Mouse (Mus musculus) MEL (cell line): ENCODE results near the gene Nanos3. TPM values are rescaled to one million over a fixed set of nuclear protein-coding genes. Genes with fewer than 3 reads are reported as not detected.

ENCODE experiments used
- DNase-seq: peaks from one replicate; pipeline ENCODE4 v3.0.0; 2011; ENCODE audit warnings: low read depth, low spot score
- H3K27ac ChIP-seq: 2 replicates; pipeline ENCODE4 v1.5.1; 2012; ENCODE audit warnings: low read depth, mild to moderate bottlenecking, control low read depth, low read length, moderate library complexity; ENCODE audit not compliant: control insufficient read depth
- H3K27me3 ChIP-seq, 2 experiments: fragments of 150-350 bp in 1 of 2; sonication (generic) in 1 of 2; 2 replicates each; pipeline ENCODE4 v1.6.1; 2012; ENCODE audit warnings: low read length in 2 of 2, mild to moderate bottlenecking in 2 of 2, improper control_type of control experiment in 1 of 2, moderate library complexity in 1 of 2; ENCODE audit not compliant: insufficient read depth in 2 of 2, control insufficient read depth in 1 of 2
- H3K36me3 ChIP-seq, 2 experiments: 2 replicates each; pipeline ENCODE4 v1.6.1; 2012 to 2014; ENCODE audit warnings: low read length in 2 of 2, improper control_type of control experiment in 1 of 2, inconsistent platforms in 1 of 2, mild to moderate bottlenecking in 1 of 2; ENCODE audit not compliant: insufficient read depth in 2 of 2, control insufficient read depth in 1 of 2
- H3K4me1 ChIP-seq, 2 experiments: fragments of 150-350 bp in 1 of 2; sonication (generic) in 1 of 2; 2 replicates each; pipeline ENCODE4 v1.6.1; 2012; ENCODE audit warnings: low read length in 2 of 2, improper control_type of control experiment in 1 of 2, mild to moderate bottlenecking in 1 of 2; ENCODE audit not compliant: insufficient read depth in 2 of 2, control insufficient read depth in 1 of 2
- H3K4me3 ChIP-seq, 2 experiments: fragments of 150-350 bp in 1 of 2; sonication (generic) in 1 of 2; 2 replicates each; pipeline ENCODE4 v1.5.1; 2012; ENCODE audit warnings: low read depth in 2 of 2, low read length in 2 of 2, mild to moderate bottlenecking in 2 of 2, moderate library complexity in 2 of 2, control low read depth in 1 of 2, improper control_type of control experiment in 1 of 2; ENCODE audit not compliant: control insufficient read depth in 1 of 2, insufficient read depth in 1 of 2
- H3K79me2 ChIP-seq: 2 replicates; pipeline ENCODE4 v1.6.1; 2012; ENCODE audit warnings: mild to moderate bottlenecking, low read length, moderate library complexity; ENCODE audit not compliant: control insufficient read depth, poor library complexity, insufficient read depth
- H3K9ac ChIP-seq: 2 replicates; pipeline ENCODE4 v1.6.1; 2012; ENCODE audit warnings: low read depth, mild to moderate bottlenecking, control low read depth, low read length, moderate library complexity; ENCODE audit not compliant: control insufficient read depth, poor library complexity, severe bottlenecking
- H3K9me3 ChIP-seq: fragments of 150-350 bp; sonication (generic); replicated peaks from 2 replicates; pipeline ENCODE4 v1.6.1; 2012; ENCODE audit warnings: mild to moderate bottlenecking, low read length, improper control_type of control experiment, moderate library complexity; ENCODE audit not compliant: insufficient read depth
- BHLHE40 ChIP-seq: IDR thresholded peaks from 2 replicates; pipeline ENCODE4 v1.6.1; 2012; ENCODE audit warnings: low read depth, mild to moderate bottlenecking, inconsistent platforms, low read length, improper control_type of control experiment, borderline replicate concordance
- CHD2 ChIP-seq: IDR thresholded peaks from 2 replicates; pipeline ENCODE4 v1.6.1; 2011; ENCODE audit warnings: low read length, improper control_type of control experiment
- CTCF ChIP-seq, 3 experiments: IDR thresholded peaks in 2 of 3; conservative IDR thresholded peaks in 1 of 3; 2 replicates each; pipeline ENCODE4 v1.5.1; 2011 to 2012; ENCODE audit warnings: low read length in 3 of 3, low read depth in 2 of 3, mild to moderate bottlenecking in 2 of 3, improper control_type of control experiment in 1 of 3, inconsistent platforms in 1 of 3, mixed read lengths in 1 of 3, moderate library complexity in 1 of 3; ENCODE audit not compliant: control insufficient read depth in 1 of 3, insufficient read depth in 1 of 3, poor library complexity in 1 of 3, severe bottlenecking in 1 of 3
- EP300 ChIP-seq, 2 experiments: IDR thresholded peaks; 2 replicates each; pipeline ENCODE4 v1.6.1; 2011; ENCODE audit warnings: improper control_type of control experiment in 2 of 2, low read length in 2 of 2, low read depth in 1 of 2, mild to moderate bottlenecking in 1 of 2
- GATA1 ChIP-seq: IDR thresholded peaks from 2 replicates; pipeline ENCODE4 v1.6.1; 2011; ENCODE audit warnings: low read depth, low read length, improper control_type of control experiment
- HCFC1 ChIP-seq: IDR thresholded peaks from 2 replicates; pipeline ENCODE4 v1.6.1; 2012; ENCODE audit warnings: low read depth, mild to moderate bottlenecking, inconsistent platforms, low read length, improper control_type of control experiment, moderate library complexity
- MXI1 ChIP-seq: IDR thresholded peaks from 2 replicates; pipeline ENCODE4 v1.6.1; 2011; ENCODE audit warnings: mild to moderate bottlenecking, low read depth, low read length, improper control_type of control experiment
- NRF1 ChIP-seq: IDR thresholded peaks from 2 replicates; pipeline ENCODE4 v1.6.1; 2014; ENCODE audit warnings: low read depth, mild to moderate bottlenecking, inconsistent platforms, low read length, improper control_type of control experiment, moderate library complexity; ENCODE audit not compliant: poor library complexity, insufficient read depth, severe bottlenecking
- RAD21 ChIP-seq: IDR thresholded peaks from 2 replicates; pipeline ENCODE4 v1.6.1; 2011; ENCODE audit warnings: mild to moderate bottlenecking, low read depth, low read length, improper control_type of control experiment
- TBP ChIP-seq: IDR thresholded peaks from 2 replicates; pipeline ENCODE4 v1.8.0; 2011; ENCODE audit warnings: low read depth, low read length, improper control_type of control experiment
- USF2 ChIP-seq, 2 experiments: IDR thresholded peaks; 2 replicates each; pipeline ENCODE4 v1.6.1; 2011 to 2012; ENCODE audit warnings: improper control_type of control experiment in 2 of 2, low read length in 2 of 2, borderline replicate concordance in 1 of 2, inconsistent platforms in 1 of 2, low read depth in 1 of 2, mild to moderate bottlenecking in 1 of 2; ENCODE audit not compliant: insufficient read depth in 1 of 2
- ZNF384 ChIP-seq: IDR thresholded peaks from 2 replicates; pipeline ENCODE4 v1.6.1; 2012; ENCODE audit warnings: low read depth, mild to moderate bottlenecking, inconsistent platforms, low read length, improper control_type of control experiment
- polyA plus RNA-seq, 2 experiments: library from polyadenylated mRNA; stranded (reverse) in 1 of 2; unstranded in 1 of 2; fragments of >175 nt in 1 of 2; fragments of >200 nt in 1 of 2; gene quantifications; 2 replicates each; pipeline versions ENCODE4 v1.2.1 to v1.2.4; 2012; ENCODE audit warnings: low replicate concordance in 2 of 2, low read depth in 1 of 2; ENCODE audit not compliant: insufficient read length in 2 of 2, insufficient read depth in 1 of 2, missing spikeins in 1 of 2
- total RNA-seq: library from RNA; depleted of rRNA; stranded (reverse); fragments of 300-350 nt; gene quantifications from 2 replicates; pipeline ENCODE4 v1.2.3, GENCODE M21; 2012

Gene Nanos3
- total and polyA plus RNA-seq, 3 experiments: 1.7 to 2.0 TPM; not detected in 1

- H3K27ac ChIP-seq: no peak overlapping the region
- TF ChIP-seq BHLHE40 (no peak), CTCF (IDR thresholded peaks at IDR 0.05 in 2 of 3, conservative IDR thresholded peaks at IDR 0.05 in 1 of 3; ENCODE audit: control insufficient read depth in 1 of 3, insufficient read depth in 1 of 3, low read depth in 2 of 3, low read length in 3 of 3, poor library complexity in 1 of 3, severe bottlenecking in 1 of 3) (peak in 2 of 3 experiments; percentile 5 to 33; a peak in 2 of 6 replicates), CHD2 (no peak), RAD21 (no peak), GATA1 (no peak), MXI1 (no peak)
Measured at GRCm38 (mm10) chr8:84206666-84207065, 21.6 kb upstream of the Nanos3 start.

GRCm38 (mm10) chr8:84205073-84205472 lies 20.1 kb upstream of the Nanos3 start:
- Histone ChIP-seq H3K27me3 (no peaks in the 10 kb centered on the region), H3K9ac (no peak overlapping the region), H3K9me3 (no peaks in the 10 kb centered on the region), H3K36me3 (peaks cover 0 to 8% of the 10 kb centered on the region in 2 experiments; a peak in 1 of 4 replicates), H3K4me3 (no peak overlapping the region), H3K4me1 (peaks cover 0 to 21% of the 10 kb centered on the region in 2 experiments; a peak in 3 of 4 replicates), H3K79me2 (peaks cover 4% of the 10 kb centered on the region; the same call in 1 of the 2 replicates), H3K27ac (no peak overlapping the region)
- no peak for DNase-seq
- no peak for TF ChIP-seq NRF1
- no peak for TF ChIP-seq CHD2
- TF ChIP-seq USF2 (IDR thresholded peaks at IDR 0.05; ENCODE audit: borderline replicate concordance in 1 of 2, insufficient read depth in 1 of 2, low read depth in 1 of 2, low read length in 2 of 2): no peak
- no peak for TF ChIP-seq TBP
- no peak for TF ChIP-seq HCFC1
- TF ChIP-seq EP300 (IDR thresholded peaks at IDR 0.05; ENCODE audit: low read depth in 1 of 2, low read length in 2 of 2): no peak
- TF ChIP-seq MXI1: no peak
- TF ChIP-seq ZNF384: no peak

More at GRCm38 (mm10) chr8:84206666-84207065, 21.6 kb upstream of the Nanos3 start:
- Histone ChIP-seq H3K9me3 (no peaks in the 10 kb centered on the region), H3K4me3 (no peak overlapping the region), H3K27me3 (no peaks in the 10 kb centered on the region), H3K4me1 (peaks cover 0 to 21% of the 10 kb centered on the region in 2 experiments; a peak in 3 of 4 replicates), H3K36me3 (peaks cover 0 to 6% of the 10 kb centered on the region in 2 experiments; a peak in 1 of 4 replicates), H3K79me2 (peaks cover 1% of the 10 kb centered on the region; the same call in 1 of the 2 replicates), H3K9ac (no peak overlapping the region)
- DNase-seq: no peak
